Mouse (Mus musculus) thymus, postnatal 4 days (tissue): ENCODE data around the gene Tas2r135.

Experiments used
- DNase-seq: peaks from one replicate; pipeline ENCODE4 v3.0.0; 2021

Tas2r135 gene

DNA sequence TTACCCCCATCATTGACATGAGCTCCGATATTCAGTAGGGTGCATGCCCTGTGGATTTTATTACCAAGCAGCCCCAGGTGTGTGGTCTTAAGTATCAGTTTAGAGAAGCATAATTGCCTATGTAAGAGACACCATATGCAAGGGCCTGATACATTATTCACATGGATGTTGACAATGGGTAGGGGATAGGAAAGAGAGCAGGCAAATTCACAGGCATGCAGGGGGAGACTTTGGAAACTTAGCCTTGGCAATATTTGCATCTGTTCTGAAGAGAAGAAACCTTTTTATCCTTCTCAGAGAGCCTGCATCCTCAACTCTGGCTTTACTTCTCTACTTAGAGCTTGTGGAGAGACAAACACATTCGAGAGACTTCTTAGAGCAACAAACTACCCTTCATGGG is at the start of gene Tas2r135:
Tas2r135 (plus strand) TSS at position 301 of the 400 bp plus-strand sequence.
- no peak for DNase-seq

- DNase-seq, result no peak
Measured at GRCm38 (mm10) chr6:42355794-42356600, 49.2 kb upstream of the Tas2r135 start.

GRCm38 (mm10) chr6:42356913-42357312 is 48.3 kb upstream of the Tas2r135 start:
- DNase-seq, result no peak

GRCm38 (mm10) chr6:42357901-42358300 is 47.3 kb upstream of the Tas2r135 start:
- no peak for DNase-seq

DNA sequence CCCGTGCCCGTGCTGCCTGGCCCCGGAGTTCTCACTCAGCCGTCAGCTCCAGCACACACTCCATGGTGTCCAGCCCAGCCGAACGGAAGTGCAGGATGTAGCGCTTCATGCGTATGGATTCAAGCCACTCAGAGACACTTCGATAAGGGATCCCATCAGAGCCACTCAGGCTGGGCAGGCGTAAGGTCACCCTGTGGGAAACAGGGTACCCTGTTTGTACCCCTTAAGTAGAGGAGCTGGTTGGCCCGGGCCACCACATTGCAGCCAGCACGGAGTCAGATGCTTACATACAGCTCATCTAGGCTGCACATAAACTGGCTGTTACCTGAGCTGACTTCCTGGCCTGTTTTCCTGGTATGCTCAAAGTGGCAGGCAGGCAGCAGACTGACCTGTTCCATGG is 46.3 kb upstream of the Tas2r135 start:
- no peak for DNase-seq

DNA sequence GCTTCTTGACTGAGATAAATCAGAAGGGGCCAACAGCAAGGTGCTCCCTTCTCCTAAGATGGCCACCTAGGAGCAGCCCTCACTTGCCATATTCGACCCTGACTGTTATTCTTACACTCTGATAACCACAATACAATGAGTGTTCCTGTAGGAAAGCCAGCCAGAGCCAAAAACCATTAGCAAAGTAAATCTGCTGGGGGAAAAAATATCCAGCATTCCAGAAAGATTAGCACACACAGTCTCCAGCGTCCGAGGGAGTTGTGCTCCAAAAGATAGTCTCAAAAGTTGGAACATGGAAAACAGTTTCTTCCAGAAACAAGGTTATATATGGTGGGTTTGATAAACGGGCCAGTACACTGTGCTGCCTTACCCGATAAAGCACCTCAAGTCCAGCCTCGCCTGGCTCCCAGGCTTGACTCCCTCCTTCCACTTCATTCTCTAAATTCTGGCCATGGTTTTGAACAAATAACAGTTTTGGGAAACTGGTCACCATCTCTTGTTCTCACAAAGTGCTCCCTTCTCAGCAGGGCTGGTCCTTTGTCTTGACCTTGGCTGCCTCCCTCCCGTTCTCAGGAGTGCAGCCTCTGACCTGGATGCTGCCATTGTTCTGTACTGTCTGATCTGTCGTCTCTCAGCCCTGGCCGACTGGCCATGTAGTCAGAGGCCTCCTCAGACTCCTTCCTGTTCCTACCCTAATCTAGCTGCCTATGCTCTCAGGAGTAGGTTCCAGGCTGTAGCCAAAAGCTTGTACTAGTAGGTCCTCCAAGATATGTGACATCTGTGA is 45.7 kb upstream of the Tas2r135 start:
- no peak for DNase-seq

GRCm38 (mm10) chr6:42360231-42360840 is 44.9 kb upstream of the Tas2r135 start:
- DNase-seq, result no peak

- DNase-seq, result no peak
Measured at GRCm38 (mm10) chr6:42361041-42361895, 44.0 kb upstream of the Tas2r135 start.

GRCm38 (mm10) chr6:42362074-42362473 is 43.2 kb upstream of the Tas2r135 start:
- no peak for DNase-seq

- DNase-seq, result no peak
Measured at GRCm38 (mm10) chr6:42362497-42362896, 42.7 kb upstream of the Tas2r135 start.

- no peak for DNase-seq
Measured at GRCm38 (mm10) chr6:42362974-42363373, 42.3 kb upstream of the Tas2r135 start.

DNA sequence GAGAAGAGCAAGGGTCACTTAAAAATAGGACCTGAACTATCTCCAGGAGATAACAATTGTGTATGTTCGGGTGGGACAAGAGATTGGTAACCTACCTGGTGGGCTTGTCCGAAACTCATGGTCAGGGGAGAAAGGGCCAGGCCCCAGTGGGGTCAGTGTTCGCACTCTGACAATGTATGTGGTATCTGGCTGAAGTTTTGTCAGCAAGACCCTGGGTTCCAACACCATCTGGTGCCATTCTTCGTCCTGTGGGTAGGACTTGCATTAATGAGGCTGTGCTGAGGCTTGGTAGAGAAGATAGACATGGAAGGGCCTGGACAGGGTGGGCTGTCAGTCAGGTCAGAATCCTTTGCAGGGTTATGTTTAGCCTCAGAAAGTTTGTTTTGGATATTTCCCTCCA is 41.2 kb upstream of the Tas2r135 start:
- no peak for DNase-seq

DNA sequence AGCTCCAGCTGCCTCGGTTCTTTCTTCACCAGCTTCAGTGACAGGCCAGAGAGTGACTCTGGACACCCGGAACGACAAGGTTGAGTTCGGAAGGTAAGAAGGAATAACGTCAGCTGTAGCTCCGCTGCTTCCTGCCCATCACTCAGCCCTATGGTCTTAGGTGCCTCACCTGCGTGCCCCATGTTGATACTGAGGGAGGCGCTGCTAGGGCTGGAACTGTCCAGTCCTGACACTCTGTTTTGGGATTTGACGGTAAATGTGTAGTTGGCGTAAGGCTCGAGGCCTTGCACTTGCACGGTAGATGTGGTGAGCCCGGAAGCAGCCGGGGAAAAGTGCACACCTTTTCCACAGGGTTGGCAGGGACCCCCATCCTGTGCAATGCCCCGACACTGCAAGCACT is 40.6 kb upstream of the Tas2r135 start:
- DNase-seq, result no peak

DNA sequence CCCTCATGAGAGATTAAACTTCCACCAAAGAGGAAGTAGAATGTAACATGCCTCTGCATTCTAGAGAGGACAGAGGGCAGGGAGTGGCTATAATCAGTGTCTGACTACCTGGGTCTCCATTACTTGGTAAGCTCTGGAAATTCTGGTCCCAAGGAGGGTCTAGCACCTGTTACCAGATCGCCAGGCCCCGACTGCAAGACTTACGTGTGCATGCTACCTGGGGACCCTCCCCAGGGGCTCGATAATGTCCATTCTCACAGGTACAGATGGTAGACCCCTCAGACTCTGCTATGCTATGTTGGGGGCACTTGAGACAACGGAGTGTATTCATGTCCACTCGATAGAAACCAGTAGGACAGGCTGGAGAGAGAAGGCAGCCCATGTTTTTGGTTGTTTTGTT is 40.0 kb upstream of the Tas2r135 start:
- DNase-seq, result no peak

DNA sequence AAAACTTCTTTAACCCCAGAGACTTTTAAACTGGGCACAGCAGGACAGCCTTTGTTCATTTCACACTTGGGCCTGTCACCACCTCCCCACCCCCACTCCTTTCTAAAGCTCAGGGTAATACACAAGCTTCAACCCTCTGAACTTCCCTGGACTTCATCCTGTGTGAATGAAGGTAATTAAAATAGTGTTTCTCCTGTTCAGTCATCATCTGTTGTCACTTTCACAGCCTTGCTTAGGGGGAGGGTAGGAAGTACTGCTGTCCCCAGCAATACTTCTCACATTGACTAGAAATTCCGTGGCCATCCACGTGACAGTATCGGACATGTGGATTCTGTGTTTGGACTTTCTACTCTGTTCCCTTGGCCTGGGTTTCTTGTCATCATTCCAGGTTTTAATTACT is 35.4 kb upstream of the Tas2r135 start:
- DNase-seq, result no peak

- no peak for DNase-seq
Measured at GRCm38 (mm10) chr6:42370630-42371363, 34.4 kb upstream of the Tas2r135 start.

DNA sequence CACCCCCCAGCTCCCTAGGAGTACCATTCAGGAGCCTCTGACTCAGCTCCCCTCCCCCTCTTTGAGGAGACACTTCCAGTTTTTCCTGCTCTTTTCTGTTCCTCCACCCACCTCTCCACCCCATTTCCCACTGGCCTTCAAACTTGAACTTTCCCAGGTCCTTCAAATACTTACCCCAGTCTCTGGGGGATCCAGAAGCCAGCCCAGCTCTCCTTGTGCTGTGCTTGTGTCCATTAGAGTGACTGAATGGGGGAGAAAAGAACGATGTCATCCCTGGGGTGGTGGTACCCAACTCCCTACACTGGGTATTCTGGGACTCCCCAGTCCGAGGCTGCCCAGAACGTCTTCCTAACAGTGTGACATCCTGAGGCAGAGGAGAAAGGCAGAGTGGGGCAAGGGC is 33.2 kb upstream of the Tas2r135 start:
- no peak for DNase-seq

DNA sequence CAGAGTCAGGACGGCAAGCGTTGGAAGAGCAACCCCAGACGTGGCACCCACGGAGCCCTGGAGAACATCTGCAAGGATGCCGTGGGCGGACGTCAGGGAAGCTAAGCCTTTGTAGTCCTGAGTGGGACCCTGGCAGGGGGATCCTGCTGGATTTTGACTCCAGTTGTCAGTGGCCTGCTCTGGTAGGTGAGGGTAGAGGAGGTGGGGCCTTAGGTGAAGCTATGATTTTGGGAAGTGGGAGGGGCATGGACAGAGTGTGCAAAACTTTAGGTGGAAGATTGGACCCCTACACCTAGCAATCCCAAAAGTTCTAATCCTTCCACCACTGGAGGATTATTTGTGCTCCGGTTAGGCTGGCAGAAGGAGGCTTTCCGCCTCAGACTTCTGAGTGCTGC is 32.8 kb upstream of the Tas2r135 start:
- no peak for DNase-seq

- DNase-seq, result peak; percentile 88
Measured at GRCm38 (mm10) chr6:42372816-42373547, 32.3 kb upstream of the Tas2r135 start, which contains the start of gene Epha1. Epha1 (minus strand) TSS chr6:42373268.

DNA sequence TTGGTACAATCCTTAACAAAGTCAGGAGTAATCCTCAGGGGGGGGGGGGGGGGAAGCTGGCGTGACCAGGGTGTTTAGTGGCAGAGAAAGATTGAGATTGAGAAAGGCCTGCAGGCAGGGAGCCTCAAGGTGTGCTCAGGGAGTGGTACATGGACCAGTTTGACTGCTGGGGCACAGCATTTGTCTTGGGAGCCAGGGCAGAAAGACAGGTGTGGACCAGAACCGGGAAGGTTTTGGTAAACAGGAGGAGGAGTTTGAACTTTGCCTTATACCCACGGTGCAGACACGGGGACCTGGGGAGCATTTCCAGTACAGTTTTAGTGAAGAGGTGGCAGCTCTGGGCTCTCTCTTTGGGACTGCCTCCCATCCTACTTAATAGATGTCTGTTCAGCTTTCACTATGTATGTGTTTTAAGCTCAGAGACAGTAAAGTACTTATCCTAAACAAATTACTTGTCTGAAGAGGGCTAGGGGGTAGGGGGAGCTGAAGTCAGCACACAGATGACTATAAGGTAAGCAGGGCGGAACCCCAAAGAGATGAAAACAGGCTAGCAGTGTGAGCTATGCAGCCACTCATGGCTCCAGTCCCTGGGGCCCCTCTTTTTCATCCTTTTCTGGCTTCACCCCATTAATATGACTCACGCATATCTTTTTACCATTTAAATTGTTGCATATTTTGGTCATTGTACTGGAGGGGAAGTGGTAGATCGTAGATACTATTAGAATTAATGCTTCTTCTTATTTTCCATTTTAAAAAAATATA is 31.4 kb upstream of the Tas2r135 start:
- DNase-seq, result no peak
